Mouse (Mus musculus): ENCODE measurements around the gene Vac14. TPM values are rescaled to one million over a fixed set of nuclear protein-coding genes. Genes with fewer than 3 reads are reported as not detected.

Vac14 gene
- polyA plus RNA-seq, 1 experiment from 2014 or later, result 30.5 TPM

DNA sequence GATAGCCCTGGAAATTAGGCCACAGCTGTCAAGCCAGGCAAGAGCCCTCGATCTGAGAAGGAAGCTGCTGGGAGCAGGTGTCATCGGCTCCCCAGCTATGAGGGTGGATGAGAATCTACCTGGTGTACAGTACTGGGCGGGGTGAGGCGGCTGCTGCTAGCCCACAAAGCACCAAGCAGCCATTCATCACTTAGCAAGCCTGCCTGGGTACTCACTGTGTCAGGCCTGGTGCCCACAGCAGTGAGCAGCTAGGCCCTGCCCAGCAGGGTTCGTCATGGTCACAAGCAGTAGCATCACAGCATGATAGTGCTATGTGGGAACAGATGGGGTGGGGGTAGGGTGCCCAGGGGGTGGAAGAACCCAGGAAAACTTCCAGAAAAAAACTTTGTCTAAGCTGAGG is 77.0 kb downstream of the Vac14 start:
- no peak overlapping the region for H3K4me2 ChIP-seq
- no peaks in the 10 kb centered on the region for H3K27me3 ChIP-seq (replicated peaks)
- H3K4me1 ChIP-seq, result no peaks in the 10 kb centered on the region
- peaks cover 74% of the 10 kb centered on the region for H3K36me3 ChIP-seq
- H3K4me3 ChIP-seq, result no peak overlapping the region
- no peak overlapping the region for H3K9ac ChIP-seq
- WGBS (ENCODE audit: insufficient replicate concordance), result 77% methylated on average over 5 of the region's 5 CpGs
- no peak for ATAC-seq
- H3K9me3 ChIP-seq (replicated peaks), result no peaks in the 10 kb centered on the region
- H3K27ac ChIP-seq, result no peak overlapping the region

DNA sequence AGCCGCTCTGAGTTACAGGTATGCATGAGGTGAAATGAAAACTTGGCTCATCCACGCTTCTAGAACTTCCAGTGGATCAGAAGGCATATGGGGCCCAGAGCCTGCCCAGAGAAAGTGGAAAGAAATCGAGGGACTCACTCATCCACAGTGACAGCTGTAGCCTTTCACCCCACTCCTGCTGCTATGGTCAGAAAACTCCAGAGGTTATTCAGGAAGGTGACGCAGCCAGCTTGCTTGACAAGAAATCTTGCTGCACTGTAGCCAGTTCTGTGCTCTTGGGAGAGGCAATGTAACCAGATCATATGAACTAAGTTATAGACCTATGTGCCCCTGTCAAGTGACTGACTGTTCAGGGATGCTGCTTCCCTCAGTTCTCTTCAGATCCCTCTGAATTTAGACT is 77.7 kb downstream of the Vac14 start:
- Histone ChIP-seq H3K27ac (no peak overlapping the region), H3K4me1 (no peaks in the 10 kb centered on the region), H3K4me2 (no peak overlapping the region), H3K36me3 (peaks cover 72% of the 10 kb centered on the region), H3K9ac (no peak overlapping the region), H3K4me3 (no peak overlapping the region), H3K9me3 (replicated peaks) (no peaks in the 10 kb centered on the region), H3K27me3 (replicated peaks) (no peaks in the 10 kb centered on the region)
- 74% methylated on average over 4 of the region's 4 CpGs for WGBS (ENCODE audit: insufficient replicate concordance)
- no peak for ATAC-seq

DNA sequence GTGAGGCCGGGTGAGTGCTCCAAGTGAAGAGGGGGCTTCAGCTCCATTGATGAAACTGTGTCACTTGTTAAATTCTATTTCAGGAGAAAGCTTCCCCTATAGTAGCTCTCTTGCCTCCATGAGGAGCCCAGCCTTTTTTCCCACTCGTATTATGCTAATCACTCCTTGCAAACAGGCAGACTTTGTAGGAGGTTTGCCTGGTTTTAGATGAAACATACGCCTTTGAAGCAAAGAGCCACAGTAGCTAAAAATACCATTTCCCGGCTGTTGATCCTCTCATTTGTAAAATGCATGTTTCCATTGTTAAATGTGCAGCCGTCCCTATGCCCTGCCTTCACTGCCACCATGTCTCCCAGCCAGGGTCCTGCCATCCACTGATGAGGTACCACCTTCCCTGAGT is 79.2 kb downstream of the Vac14 start:
- peaks cover 70% of the 10 kb centered on the region for H3K36me3 ChIP-seq
- no peak overlapping the region for H3K27ac ChIP-seq
- ATAC-seq, result no peak
- H3K4me3 ChIP-seq, result no peak overlapping the region
- no peaks in the 10 kb centered on the region for H3K27me3 ChIP-seq (replicated peaks)
- H3K9ac ChIP-seq, result no peak overlapping the region
- WGBS (ENCODE audit: insufficient replicate concordance), result 75% methylated on average over 5 of the region's 5 CpGs
- no peak overlapping the region for H3K4me2 ChIP-seq
- H3K9me3 ChIP-seq (replicated peaks), result no peaks in the 10 kb centered on the region
- no peaks in the 10 kb centered on the region for H3K4me1 ChIP-seq

DNA sequence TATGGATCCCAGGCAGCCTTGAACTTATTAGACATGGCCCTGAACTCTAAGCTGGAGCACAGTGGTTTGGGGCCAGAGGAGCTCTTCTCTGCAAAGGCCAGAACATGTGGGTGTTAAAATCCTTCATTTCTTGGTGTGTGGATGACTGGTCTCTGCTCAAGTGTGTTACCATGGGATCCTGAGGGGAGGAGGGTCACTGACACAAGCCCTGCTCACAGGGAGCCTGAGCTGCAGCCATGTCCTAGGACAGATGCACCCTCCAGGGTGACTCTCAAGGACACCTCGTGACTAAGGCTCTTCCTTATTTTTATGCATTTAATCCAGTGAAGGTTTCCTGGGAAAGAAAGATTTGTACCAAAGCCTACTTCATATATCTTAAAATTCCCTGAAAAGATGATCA is 79.7 kb downstream of the Vac14 start:
- WGBS (ENCODE audit: insufficient replicate concordance), result 63% methylated on average over 1 of the region's 1 CpGs
- ATAC-seq, result no peak
- H3K27me3 ChIP-seq (replicated peaks), result no peaks in the 10 kb centered on the region
- no peaks in the 10 kb centered on the region for H3K4me1 ChIP-seq
- H3K9ac ChIP-seq, result no peak overlapping the region
- H3K9me3 ChIP-seq (replicated peaks), result no peaks in the 10 kb centered on the region
- no peak overlapping the region for H3K27ac ChIP-seq
- H3K4me3 ChIP-seq, result no peak overlapping the region
- peaks cover 68% of the 10 kb centered on the region for H3K36me3 ChIP-seq
- H3K4me2 ChIP-seq, result no peak overlapping the region

DNA sequence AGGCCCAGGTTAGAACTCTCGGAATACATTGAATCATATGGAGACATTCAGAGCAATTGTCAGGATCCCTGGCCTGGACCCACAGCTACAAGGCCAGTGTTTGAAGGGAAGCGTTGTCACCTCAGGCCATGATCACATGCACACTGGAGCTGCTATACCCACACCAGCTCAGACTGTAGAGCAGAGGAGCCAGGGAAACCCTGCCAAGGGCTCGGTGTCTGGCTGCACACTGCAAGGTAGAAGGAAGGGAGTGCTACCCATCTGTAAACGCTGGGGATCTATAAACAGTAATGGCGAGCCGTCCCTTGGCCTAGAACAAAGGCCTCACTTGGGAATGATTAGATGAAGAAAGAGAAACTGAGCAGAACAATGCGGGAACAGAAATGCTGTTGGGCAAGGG is 81.1 kb downstream of the Vac14 start:
- Histone ChIP-seq H3K27me3 (replicated peaks) (no peaks in the 10 kb centered on the region), H3K4me1 (no peaks in the 10 kb centered on the region), H3K36me3 (peaks cover 62% of the 10 kb centered on the region), H3K4me2 (no peak overlapping the region), H3K9ac (no peak overlapping the region), H3K27ac (no peak overlapping the region), H3K9me3 (replicated peaks) (no peaks in the 10 kb centered on the region), H3K4me3 (no peak overlapping the region)
- WGBS (ENCODE audit: insufficient replicate concordance), result 85% methylated on average over 7 of the region's 7 CpGs
- no peak for ATAC-seq

DNA sequence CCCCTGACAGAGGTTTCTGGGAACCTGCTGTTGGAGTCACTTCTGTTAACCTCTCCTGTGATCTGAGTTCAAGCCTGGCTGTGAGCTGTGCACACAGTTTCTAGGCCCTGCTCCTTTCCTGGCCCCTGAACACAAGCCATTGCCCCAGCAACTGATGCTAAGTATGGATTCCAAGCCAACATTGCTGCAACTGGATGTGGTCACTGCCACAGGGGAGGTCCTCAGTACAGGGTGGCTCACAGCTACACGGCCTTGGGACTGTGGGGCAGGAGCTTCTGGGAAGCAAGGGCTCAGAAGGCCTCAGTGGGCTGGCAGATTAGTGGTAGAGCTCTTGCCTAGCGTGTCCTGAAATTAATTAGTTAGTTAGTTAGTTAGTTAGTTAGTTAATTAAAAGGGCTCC is 82.2 kb downstream of the Vac14 start:
- H3K36me3 ChIP-seq, result peaks cover 56% of the 10 kb centered on the region
- H3K4me1 ChIP-seq, result no peaks in the 10 kb centered on the region
- no peaks in the 10 kb centered on the region for H3K27me3 ChIP-seq (replicated peaks)
- no peak for ATAC-seq
- H3K4me2 ChIP-seq, result no peak overlapping the region
- no peak overlapping the region for H3K9ac ChIP-seq
- no peak overlapping the region for H3K4me3 ChIP-seq
- WGBS (ENCODE audit: insufficient replicate concordance), result 79% methylated on average over 2 of the region's 2 CpGs
- H3K27ac ChIP-seq, result no peak overlapping the region
- H3K9me3 ChIP-seq (replicated peaks), result no peaks in the 10 kb centered on the region

DNA sequence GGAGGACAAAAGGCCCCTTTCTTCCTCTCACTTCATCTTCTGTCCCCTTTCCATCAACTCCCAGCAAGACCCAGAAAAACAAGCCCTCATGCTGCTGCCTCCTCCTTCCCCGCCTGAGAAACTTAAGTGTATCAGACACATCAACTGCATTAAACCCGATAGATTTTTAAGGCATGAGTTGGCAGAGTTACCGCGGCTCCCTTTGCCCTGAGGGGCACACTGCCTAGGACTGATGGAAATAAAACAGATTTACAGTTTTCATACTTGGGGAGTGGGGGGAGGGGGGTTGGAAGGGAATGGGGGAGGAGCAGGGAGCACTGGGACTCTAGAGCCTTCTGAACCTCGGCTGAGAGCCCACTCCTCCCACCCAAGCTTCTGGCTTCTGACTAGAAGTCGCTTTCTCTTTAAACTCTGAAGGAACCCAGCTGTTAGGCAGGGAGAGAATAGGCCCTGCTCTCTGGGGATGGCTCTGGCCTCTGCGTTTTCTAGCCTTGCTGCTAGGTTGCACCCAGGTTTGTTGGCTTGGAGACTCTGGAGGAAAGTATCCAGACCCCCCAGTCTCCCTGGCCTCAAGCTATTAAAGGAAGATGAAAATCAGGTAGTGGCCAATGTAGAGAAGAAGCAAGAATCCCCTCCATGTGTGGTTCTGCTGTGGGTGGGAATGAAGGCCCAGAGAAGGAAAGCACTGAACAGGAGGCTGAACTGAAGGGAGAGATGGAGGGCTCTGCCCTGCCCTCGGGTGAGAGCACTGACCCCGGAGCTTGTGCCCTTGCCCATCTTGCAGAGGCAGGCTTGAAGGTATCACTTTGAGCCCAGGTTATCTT is 84.5 kb downstream of the Vac14 start:
- 68% methylated on average over 9 of the region's 9 CpGs for WGBS (ENCODE audit: insufficient replicate concordance)
- Histone ChIP-seq H3K9ac (no peak overlapping the region), H3K27me3 (replicated peaks) (no peaks in the 10 kb centered on the region), H3K4me3 (no peak overlapping the region), H3K4me1 (no peaks in the 10 kb centered on the region), H3K4me2 (no peak overlapping the region), H3K27ac (no peak overlapping the region), H3K36me3 (peaks cover 40% of the 10 kb centered on the region), H3K9me3 (replicated peaks) (no peaks in the 10 kb centered on the region)
- no peak for ATAC-seq

DNA sequence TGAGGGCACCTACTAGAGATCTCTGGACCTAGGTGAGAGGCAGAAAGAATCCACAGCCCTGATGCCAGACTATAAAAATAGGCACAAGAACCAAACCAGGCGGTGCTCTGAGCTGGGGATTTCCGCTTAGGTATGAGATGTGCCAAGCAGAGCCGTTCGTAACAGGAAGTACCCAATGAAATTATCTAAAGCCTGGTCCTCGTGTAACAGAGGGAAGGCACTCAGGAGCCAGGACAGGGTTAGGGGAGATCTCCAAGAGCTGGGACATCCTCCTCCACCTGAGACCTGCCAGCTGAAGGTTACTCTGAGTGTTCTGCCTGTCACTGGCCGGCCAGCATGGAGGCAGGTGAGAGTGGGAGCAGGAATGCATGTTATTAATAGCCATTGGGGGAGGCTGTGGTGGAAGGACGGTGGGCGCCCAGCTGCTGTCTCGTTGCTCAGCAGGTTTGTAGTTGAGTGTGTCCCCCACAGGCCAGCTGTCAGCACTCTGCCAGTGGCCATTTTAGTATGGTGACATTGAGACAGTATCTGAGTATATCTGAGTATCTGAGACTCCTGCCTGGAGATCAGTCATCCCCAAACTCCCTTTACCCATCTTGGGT is 85.2 kb downstream of the Vac14 start:
- H3K4me2 ChIP-seq, result no peak overlapping the region
- H3K9me3 ChIP-seq (replicated peaks), result no peaks in the 10 kb centered on the region
- 76% methylated on average over 9 of the region's 9 CpGs for WGBS (ENCODE audit: insufficient replicate concordance)
- no peak overlapping the region for H3K27ac ChIP-seq
- H3K4me3 ChIP-seq, result no peak overlapping the region
- H3K36me3 ChIP-seq, result peaks cover 40% of the 10 kb centered on the region
- no peak overlapping the region for H3K9ac ChIP-seq
- H3K4me1 ChIP-seq, result no peaks in the 10 kb centered on the region
- ATAC-seq, result no peak
- H3K27me3 ChIP-seq (replicated peaks), result no peaks in the 10 kb centered on the region

DNA sequence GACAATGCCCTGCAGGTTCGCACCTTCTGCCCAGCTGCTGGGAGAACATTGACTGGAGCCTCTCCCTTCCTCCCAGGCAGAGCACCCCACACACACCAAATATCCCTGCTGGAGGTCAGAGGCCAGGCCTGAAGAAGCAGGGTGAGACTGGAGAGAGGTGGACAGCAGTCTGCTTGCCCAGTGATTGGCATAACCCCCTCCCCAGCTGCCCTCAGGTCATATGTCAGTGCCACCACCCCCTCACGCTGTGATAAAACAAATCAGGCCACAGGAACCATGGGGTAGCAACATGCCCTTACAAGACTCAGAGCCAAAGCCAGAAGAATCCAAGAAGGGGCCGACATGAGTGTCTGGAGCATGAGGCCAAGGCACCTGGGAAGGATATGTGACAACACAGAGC is 85.7 kb downstream of the Vac14 start:
- Histone ChIP-seq H3K4me3 (no peak overlapping the region), H3K9ac (no peak overlapping the region), H3K27me3 (replicated peaks) (no peaks in the 10 kb centered on the region), H3K4me1 (no peaks in the 10 kb centered on the region), H3K27ac (no peak overlapping the region), H3K4me2 (no peak overlapping the region), H3K36me3 (peaks cover 39% of the 10 kb centered on the region), H3K9me3 (replicated peaks) (no peaks in the 10 kb centered on the region)
- no peak for ATAC-seq
- WGBS (ENCODE audit: insufficient replicate concordance), result 80% methylated on average over 3 of the region's 3 CpGs

DNA sequence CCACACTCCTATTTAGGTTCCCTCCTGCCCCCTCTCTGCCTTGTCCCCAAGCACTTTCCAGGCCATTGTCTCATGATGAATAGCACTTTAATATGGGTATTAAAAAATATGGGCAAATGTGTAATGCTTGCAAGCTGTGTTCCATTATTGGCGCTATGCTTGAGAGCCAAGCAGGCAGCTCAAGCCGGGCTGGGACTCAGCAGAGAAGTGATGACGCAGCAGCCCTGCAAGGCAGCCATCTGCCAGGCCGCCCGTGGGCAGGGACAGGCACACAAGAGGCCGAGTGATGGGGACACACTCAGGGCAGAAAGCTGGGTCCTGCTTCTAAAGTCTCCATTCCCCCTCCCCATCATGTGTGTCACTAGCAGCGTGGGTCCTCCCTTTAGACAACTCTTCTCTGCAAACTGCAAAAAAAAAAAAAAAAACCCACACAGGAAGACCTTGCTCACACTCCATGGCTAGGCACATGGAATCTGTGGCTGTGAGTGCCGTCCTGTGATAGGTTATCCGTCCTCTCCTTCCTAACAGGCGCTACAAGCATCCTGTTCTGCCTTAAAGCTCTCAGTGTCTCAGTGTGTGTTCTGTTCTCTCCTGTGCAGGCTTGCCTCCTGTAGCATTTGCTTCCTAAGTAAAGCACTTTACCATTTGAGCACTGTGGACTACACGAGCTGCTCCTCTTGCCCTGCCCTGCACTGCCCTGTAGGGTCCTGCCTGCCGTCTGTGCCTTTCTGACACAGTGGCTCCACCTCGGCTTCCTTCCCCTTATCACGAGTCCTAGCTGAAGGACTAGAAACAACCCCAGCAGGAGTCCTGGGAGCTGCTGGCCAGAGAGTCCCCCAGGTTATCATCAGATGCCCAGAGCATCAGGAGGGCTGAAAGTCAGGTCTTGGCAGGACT is 87.3 kb downstream of the Vac14 start:
- Histone ChIP-seq H3K36me3 (peaks cover 37% of the 10 kb centered on the region), H3K4me1 (no peaks in the 10 kb centered on the region), H3K9ac (no peak overlapping the region), H3K4me2 (no peak overlapping the region), H3K27me3 (replicated peaks) (no peaks in the 10 kb centered on the region), H3K27ac (no peak overlapping the region), H3K9me3 (replicated peaks) (no peaks in the 10 kb centered on the region), H3K4me3 (no peak overlapping the region)
- WGBS (ENCODE audit: insufficient replicate concordance), result 61% methylated on average over 14 of the region's 14 CpGs
- no peak for ATAC-seq

DNA sequence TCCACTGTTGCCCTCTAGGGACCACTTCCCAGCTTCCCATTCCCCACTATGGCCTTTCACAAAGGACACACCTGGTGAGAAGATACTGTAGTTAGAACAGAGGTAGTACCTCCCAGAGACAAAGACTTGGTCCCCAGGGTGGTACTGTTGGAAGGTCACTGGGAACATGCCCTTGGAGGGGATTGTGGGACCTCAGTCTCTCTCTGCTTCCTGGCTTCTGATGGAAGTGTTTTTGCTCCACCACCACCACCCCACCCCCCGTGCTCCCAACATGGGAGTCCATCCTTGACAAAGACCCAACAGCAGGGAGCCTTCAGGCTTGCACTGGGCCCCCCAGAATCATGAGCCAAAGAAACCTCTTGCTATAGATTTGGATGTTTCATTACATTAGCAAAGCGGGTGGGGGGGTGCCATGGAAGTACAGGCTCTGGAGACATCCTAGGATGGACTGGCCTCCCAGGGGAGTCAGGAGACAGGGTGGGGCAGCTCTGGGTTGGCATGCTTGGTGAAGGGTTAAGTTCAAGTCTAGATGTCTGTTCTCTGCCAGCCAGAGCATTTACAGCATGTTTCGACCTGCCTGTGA is 88.0 kb downstream of the Vac14 start:
- 85% methylated on average over 3 of the region's 3 CpGs for WGBS (ENCODE audit: insufficient replicate concordance)
- peaks cover 39% of the 10 kb centered on the region for H3K36me3 ChIP-seq
- H3K4me3 ChIP-seq, result no peak overlapping the region
- H3K27ac ChIP-seq, result no peak overlapping the region
- H3K9ac ChIP-seq, result no peak overlapping the region
- H3K9me3 ChIP-seq (replicated peaks), result no peaks in the 10 kb centered on the region
- H3K4me2 ChIP-seq, result no peak overlapping the region
- H3K4me1 ChIP-seq, result no peaks in the 10 kb centered on the region
- no peak for ATAC-seq
- no peaks in the 10 kb centered on the region for H3K27me3 ChIP-seq (replicated peaks)

DNA sequence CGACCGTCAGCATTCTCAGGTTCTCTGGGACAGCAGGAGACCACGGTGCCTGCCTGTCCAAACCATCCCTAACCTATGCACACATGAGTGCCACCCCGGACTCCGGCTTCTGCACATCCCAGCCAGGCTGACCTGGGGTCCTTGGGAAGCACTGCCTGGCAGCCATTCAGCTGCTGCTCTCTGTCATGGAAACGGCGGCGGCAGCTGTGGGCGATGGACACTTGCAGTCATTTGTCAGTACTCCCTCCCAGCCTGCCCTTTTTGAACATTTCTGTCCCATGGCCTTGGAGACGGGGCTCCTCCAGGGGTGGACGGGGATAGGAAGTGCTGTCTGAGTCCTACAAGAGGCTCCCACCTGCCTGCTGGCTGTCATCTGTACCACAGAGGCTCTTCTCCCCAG is 90.0 kb downstream of the Vac14 start:
- no peaks in the 10 kb centered on the region for H3K4me1 ChIP-seq
- no peak overlapping the region for H3K9ac ChIP-seq
- 88% methylated on average over 11 of the region's 11 CpGs for WGBS (ENCODE audit: insufficient replicate concordance)
- no peak for ATAC-seq
- no peak overlapping the region for H3K27ac ChIP-seq
- H3K4me3 ChIP-seq, result no peak overlapping the region
- peaks cover 55% of the 10 kb centered on the region for H3K36me3 ChIP-seq
- no peaks in the 10 kb centered on the region for H3K9me3 ChIP-seq (replicated peaks)
- no peaks in the 10 kb centered on the region for H3K27me3 ChIP-seq (replicated peaks)
- no peak overlapping the region for H3K4me2 ChIP-seq

All from liver, embryonic 12.5 days (tissue).